Mouse (Mus musculus) midbrain, embryonic 14.5 days (tissue): ENCODE results near the gene Ap1s1. TPM values are rescaled to one million over a fixed set of nuclear protein-coding genes. Genes with fewer than 3 reads are reported as not detected.

Experiments used
- ATAC-seq: fragments of 200-750 bp; cut with Nextera tagmentation; 2 replicates; pipeline ENCODE4 v1.8.0; 2017; ENCODE audit warnings: moderate number of reproducible peaks, moderate library complexity; ENCODE audit not compliant: low FRiP score, low TSS enrichment
- DNase-seq: peaks from one replicate; pipeline ENCODE4 v3.0.0-alpha.2; 2015
- H3K27ac ChIP-seq: fragments of 300-500 bp; sonication (generic); replicated peaks from 2 replicates; pipeline ENCODE4 v1.5.1; 2014; ENCODE audit warnings: mild to moderate bottlenecking, low read depth, low read length, moderate library complexity
- H3K27me3 ChIP-seq: fragments of 300-500 bp; sonication (generic); 2 replicates; pipeline ENCODE4 v1.6.1; 2014; ENCODE audit warnings: low read length, control low read depth, mixed read lengths; ENCODE audit not compliant: control insufficient read depth, insufficient read depth
- H3K36me3 ChIP-seq: fragments of 300-500 bp; sonication (generic); 2 replicates; pipeline ENCODE4 v1.6.1; 2014; ENCODE audit warnings: low read length, control low read depth; ENCODE audit not compliant: control insufficient read depth, insufficient read depth
- H3K4me1 ChIP-seq: fragments of 300-500 bp; sonication (generic); 2 replicates; pipeline ENCODE4 v1.6.1; 2014; ENCODE audit warnings: mild to moderate bottlenecking, antibody characterized with exemption, low read length, control low read depth; ENCODE audit not compliant: control insufficient read depth, insufficient read depth
- H3K4me2 ChIP-seq: fragments of 300-500 bp; sonication (generic); 2 replicates; pipeline ENCODE4 v1.6.1; 2014; ENCODE audit warnings: mild to moderate bottlenecking, low read length, moderate library complexity
- H3K4me3 ChIP-seq: fragments of 300-500 bp; sonication (generic); replicated peaks from 2 replicates; pipeline ENCODE4 v1.5.1; 2014; ENCODE audit warnings: low read depth, low read length
- H3K9ac ChIP-seq: fragments of 300-500 bp; sonication (generic); replicated peaks from 2 replicates; pipeline ENCODE4 v1.6.1; 2014; ENCODE audit warnings: mild to moderate bottlenecking, low read length, moderate library complexity
- H3K9me3 ChIP-seq: fragments of 300-500 bp; sonication (generic); 2 replicates; pipeline ENCODE4 v1.6.1; 2016; ENCODE audit warnings: low read length, control low read depth, mixed read lengths; ENCODE audit not compliant: control insufficient read depth
- WGBS: fragments of 180-500 bp; shearing (Covaris S2); extraction: QIAGEN DNeasy Blood & Tissue Kit; methylation state at CpG from one replicate; pipeline ENCODE4 v1.1.7; 2014; 5-methylcytosine and 5-hydroxymethylcytosine counted together
- polyA plus RNA-seq: library from polyadenylated mRNA; unstranded; fragments of >200 nt; fragmentation: Nextera tagmentation; extraction: Ambion mirVana; gene quantifications from 2 replicates; pipeline ENCODE4 v1.2.1, GENCODE M21; 2014

Ap1s1 gene
- polyA plus RNA-seq, 1 experiment from 2014 or later, result 214 TPM

DNA sequence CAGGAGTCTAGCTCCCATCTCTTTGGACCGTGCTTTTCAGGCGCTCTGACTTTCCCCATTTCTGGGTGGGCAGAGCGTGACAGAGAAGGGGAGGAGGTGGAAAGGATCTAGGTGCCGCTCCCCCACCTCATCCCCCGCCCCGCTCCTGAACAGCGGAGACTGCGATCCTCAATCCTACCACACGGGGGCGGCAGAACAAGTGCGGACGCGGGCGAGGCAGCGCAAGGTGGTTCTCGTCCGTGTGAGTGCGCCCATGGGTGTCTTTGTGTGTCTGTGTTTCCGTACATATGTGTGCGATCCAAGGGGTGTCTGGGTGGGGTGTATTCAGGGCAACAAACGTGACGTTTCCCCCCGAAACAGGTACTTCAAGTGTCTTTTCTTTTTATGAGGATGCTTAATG, 20.8 kb downstream of the Ap1s1 start:
- peak; percentile 90 for DNase-seq
- Histone ChIP-seq H3K36me3 (no peaks in the 10 kb centered on the region), H3K27me3 (peaks cover 53% of the 10 kb centered on the region), H3K4me1 (0 out of 2 replicates have a peak, but pooled peaks cover 2% of the 10 kb centered on the region), H3K27ac (no peak overlapping the region), H3K9ac (no peak overlapping the region), H3K4me3 (peak overlapping the region; percentile 12; the same call in 1 of the 2 replicates), H3K4me2 (peak overlapping the region; percentile 50), H3K9me3 (no peaks in the 10 kb centered on the region)
- ATAC-seq, result no peak
- WGBS, result under 1% methylated on average over 23 of the region's 23 CpGs

DNA sequence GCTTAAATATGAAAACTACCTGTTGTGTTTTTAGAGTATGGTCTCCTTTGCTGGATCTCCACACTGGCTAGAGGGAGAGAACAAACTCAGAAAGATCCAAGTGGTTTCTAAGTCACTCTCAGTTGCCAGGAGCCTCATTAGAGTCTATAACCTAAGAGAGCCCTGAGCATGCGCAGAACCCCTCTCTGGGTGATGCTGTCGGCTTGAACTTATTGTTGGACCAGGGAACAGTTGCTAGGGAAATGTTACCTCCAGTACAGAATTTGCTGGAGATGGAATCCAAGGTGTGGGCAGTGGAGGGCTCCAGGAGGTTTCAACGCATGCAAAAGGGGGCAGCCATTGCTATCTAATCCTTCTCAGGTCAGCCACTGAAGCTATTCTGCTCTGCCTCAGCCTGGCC, 21.6 kb downstream of the Ap1s1 start:
- H3K4me3 ChIP-seq, result no peak overlapping the region
- no peak overlapping the region for H3K9ac ChIP-seq
- H3K9me3 ChIP-seq, result no peaks in the 10 kb centered on the region
- 0 out of 2 replicates have a peak, but pooled peaks cover 2% of the 10 kb centered on the region for H3K4me1 ChIP-seq
- no peak overlapping the region for H3K27ac ChIP-seq
- ATAC-seq (no peak), DNase-seq (peak; percentile 17)
- 50% methylated on average over 3 of the region's 3 CpGs for WGBS
- no peaks in the 10 kb centered on the region for H3K36me3 ChIP-seq
- no peak overlapping the region for H3K4me2 ChIP-seq
- peaks cover 50% of the 10 kb centered on the region for H3K27me3 ChIP-seq

DNA sequence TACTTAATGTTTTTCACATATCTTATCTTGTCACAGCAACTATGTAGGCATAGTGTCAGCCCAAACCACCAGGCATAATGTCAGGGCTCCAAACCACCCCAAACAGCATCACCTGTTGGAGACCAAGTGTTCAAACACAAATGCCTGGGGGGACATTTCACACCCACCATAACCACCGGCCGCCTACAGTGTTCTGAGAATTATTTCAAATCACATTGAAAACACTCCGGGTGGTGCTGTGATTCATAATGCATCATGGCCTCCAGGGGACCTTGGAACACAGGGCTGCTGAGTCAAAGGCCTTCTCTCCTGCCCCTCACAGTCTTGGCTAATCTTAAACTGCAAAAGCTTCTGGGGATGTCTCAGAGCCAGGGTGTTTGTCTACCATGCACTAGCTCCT, 30.0 kb downstream of the Ap1s1 start:
- Histone ChIP-seq H3K9me3 (no peaks in the 10 kb centered on the region), H3K4me2 (no peak overlapping the region), H3K36me3 (no peaks in the 10 kb centered on the region), H3K27me3 (no peaks in the 10 kb centered on the region), H3K27ac (no peak overlapping the region), H3K9ac (no peak overlapping the region), H3K4me3 (no peak overlapping the region), H3K4me1 (no peaks in the 10 kb centered on the region)
- WGBS, result 87% methylated on average over 3 of the region's 3 CpGs
- no peak for ATAC-seq
- no peak for DNase-seq

DNA sequence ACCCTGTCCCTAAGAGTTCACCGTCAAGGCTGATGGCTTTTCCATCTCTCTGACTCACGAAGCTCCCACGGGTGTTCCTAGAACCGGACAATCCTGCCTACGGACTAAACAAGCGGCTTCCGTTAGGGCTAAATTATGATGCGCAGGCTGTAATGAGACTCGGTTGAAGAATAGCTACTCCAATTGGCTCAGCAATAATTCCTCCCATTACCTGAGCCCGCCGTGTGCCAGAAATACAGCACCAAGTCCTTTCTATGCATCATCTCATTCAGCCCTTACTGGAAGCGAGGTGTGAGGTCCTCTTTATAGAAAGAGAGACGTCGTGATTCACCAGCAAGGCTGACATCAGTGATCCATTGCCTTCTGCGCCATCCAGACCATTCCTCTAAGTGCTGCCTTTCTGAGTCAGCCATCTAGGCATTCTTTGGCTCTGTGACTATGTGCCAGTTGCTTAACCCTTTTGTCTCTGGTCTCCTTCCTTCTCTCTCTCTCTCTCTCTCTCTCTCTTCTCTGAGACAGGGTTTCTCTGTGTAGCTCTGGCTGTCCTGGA, 33.5 kb downstream of the Ap1s1 start:
- no peak for ATAC-seq
- WGBS, result 76% methylated on average over 15 of the region's 15 CpGs
- no peak overlapping the region for H3K9ac ChIP-seq

DNA sequence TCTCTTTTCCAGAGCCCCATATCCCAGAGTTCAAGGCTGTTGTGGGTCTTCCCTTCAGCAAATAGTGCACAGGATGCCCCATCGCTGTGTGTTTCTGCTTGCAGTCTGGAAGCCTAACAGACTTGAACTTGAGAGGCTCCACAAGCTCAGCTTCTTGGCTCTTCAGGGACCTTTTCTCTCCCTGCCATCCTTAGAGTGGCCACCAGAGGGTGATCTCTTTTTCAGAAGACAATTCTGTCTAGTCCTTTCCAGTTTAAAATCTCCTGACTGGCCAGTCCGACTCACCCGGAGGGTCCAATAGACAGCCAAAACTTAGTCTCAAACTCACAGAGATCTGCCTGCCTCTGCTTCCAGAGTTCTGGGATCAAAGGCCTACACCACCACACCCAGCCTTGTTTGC, 35.9 kb downstream of the Ap1s1 start:
- Histone ChIP-seq H3K27ac (no peak overlapping the region), H3K9ac (no peak overlapping the region), H3K27me3 (no peaks in the 10 kb centered on the region), H3K4me3 (no peak overlapping the region), H3K9me3 (no peaks in the 10 kb centered on the region), H3K4me2 (no peak overlapping the region), H3K36me3 (no peaks in the 10 kb centered on the region), H3K4me1 (no peaks in the 10 kb centered on the region)
- ATAC-seq, result no peak
- WGBS, result 22% methylated on average over 3 of the region's 3 CpGs
- DNase-seq, result peak; percentile 80

More for the DNA sequence above, 33.5 kb downstream of the Ap1s1 start:
- Histone ChIP-seq H3K4me1 (no peaks in the 10 kb centered on the region), H3K9me3 (no peaks in the 10 kb centered on the region), H3K36me3 (no peaks in the 10 kb centered on the region), H3K27ac (no peak overlapping the region), H3K4me2 (no peak overlapping the region), H3K27me3 (no peaks in the 10 kb centered on the region), H3K4me3 (no peak overlapping the region)
- DNase-seq, result no peak

DNA sequence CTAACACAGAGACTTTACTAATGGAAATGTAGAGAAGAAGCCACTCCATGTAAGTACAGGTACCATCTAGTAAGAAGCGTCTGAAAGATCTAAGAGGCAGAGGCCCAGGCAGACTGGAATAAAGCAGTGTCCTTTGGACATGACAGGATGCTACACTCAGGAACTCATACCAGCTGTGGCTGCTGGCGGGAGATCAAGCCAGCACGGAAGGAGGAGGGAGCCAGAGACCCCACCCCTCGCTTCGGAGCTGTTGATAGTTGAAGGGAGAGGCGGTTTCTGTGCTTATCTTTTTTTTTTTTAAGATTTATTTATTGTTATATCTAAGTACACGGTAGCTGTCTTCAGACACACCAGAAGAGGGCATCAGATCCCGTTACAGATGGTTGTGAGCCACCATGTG, 38.7 kb downstream of the Ap1s1 start:
- no peak overlapping the region for H3K9ac ChIP-seq
- no peak overlapping the region for H3K4me3 ChIP-seq
- DNase-seq (no peak), ATAC-seq (no peak)
- 58% methylated on average over 8 of the region's 8 CpGs for WGBS
- H3K9me3 ChIP-seq, result no peaks in the 10 kb centered on the region
- no peak overlapping the region for H3K27ac ChIP-seq
- no peaks in the 10 kb centered on the region for H3K4me1 ChIP-seq
- no peaks in the 10 kb centered on the region for H3K36me3 ChIP-seq
- no peaks in the 10 kb centered on the region for H3K27me3 ChIP-seq
- no peak overlapping the region for H3K4me2 ChIP-seq

- Histone ChIP-seq H3K27me3 (no peaks in the 10 kb centered on the region), H3K4me1 (no peaks in the 10 kb centered on the region), H3K9ac (no peak overlapping the region), H3K9me3 (no peaks in the 10 kb centered on the region), H3K4me3 (no peak overlapping the region), H3K36me3 (peaks cover 10% of the 10 kb centered on the region), H3K27ac (no peak overlapping the region), H3K4me2 (no peak overlapping the region)
- DNase-seq (peak; percentile 14), ATAC-seq (no peak)
- WGBS, result 82% methylated on average over 2 of the region's 2 CpGs
Observed at GRCm38 (mm10) chr5:137000612-137001011, 45.3 kb downstream of the Ap1s1 start.

DNA sequence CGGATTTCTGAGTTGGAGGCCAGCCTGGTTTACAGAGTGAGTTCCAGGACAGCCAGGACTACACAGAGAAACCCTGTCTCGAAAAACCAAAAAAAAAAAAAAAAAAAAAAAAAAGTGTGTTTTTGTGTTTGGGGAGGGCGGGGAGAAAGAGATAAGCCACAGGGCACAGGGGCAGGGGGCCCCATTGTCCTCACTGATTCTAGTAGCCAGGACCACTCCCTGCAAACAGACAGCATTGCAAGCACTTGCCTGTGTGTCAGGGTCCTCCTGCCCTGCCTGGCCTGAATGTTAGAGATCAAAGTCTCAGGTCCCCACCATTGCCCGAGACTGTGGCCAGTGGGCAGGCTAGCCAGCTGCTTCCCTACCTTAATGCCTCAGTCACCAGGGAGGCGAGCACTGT, 46.5 kb downstream of the Ap1s1 start:
- no peak for DNase-seq
- no peaks in the 10 kb centered on the region for H3K4me1 ChIP-seq
- ATAC-seq, result no peak
- no peak overlapping the region for H3K27ac ChIP-seq
- no peak overlapping the region for H3K9ac ChIP-seq
- H3K4me3 ChIP-seq, result no peak overlapping the region
- H3K36me3 ChIP-seq, result peaks cover 21% of the 10 kb centered on the region
- no peaks in the 10 kb centered on the region for H3K9me3 ChIP-seq
- no peaks in the 10 kb centered on the region for H3K27me3 ChIP-seq
- WGBS, result 79% methylated on average over 4 of the region's 5 CpGs
- no peak overlapping the region for H3K4me2 ChIP-seq

GRCm38 (mm10) chr5:136989801-136990200, 56.1 kb downstream of the Ap1s1 start:
- Histone ChIP-seq H3K4me2 (no peak overlapping the region), H3K36me3 (peaks cover 60% of the 10 kb centered on the region), H3K9ac (no peak overlapping the region), H3K27me3 (no peaks in the 10 kb centered on the region), H3K27ac (no peak overlapping the region), H3K9me3 (no peaks in the 10 kb centered on the region), H3K4me3 (no peak overlapping the region), H3K4me1 (peaks cover 11% of the 10 kb centered on the region)
- no peak for ATAC-seq
- WGBS, result 97% methylated on average over 6 of the region's 6 CpGs
- no peak for DNase-seq
